Mouse (Mus musculus): ENCODE results near the gene Olfr1459.

The Olfr1459 gene

DNA sequence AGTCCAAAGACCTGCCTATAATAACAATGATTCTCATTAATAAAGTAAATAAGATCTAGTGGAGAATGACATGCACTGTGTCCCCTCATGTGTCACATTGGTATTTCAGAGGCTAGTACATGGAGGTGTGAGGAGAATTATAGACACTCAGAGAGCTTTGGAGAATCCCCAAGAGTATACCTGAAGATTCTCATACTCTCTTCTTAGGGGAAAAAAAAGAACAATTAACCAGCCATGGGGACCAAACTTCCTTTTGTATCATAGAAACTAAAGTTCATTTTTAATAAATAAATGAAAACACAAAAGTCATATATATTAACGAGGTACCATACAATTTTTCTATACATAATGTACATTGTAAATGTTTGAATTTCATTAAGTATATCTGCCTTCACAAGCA lies at the start of gene Olfr1459:
Gene Olfr1459, minus strand, starts transcription at position 101 of the 400 bp plus-strand sequence.
- DNase-seq (ENCODE audit: low spot score) = no peak

- no peak for DNase-seq (ENCODE audit: low spot score)
Observed at GRCm38 (mm10) chr19:13185434-13185833, 36.1 kb upstream of the Olfr1459 start, which contains the start of gene Olfr1462. Gene Olfr1462 (plus strand): TSS chr19:13185734.

DNA sequence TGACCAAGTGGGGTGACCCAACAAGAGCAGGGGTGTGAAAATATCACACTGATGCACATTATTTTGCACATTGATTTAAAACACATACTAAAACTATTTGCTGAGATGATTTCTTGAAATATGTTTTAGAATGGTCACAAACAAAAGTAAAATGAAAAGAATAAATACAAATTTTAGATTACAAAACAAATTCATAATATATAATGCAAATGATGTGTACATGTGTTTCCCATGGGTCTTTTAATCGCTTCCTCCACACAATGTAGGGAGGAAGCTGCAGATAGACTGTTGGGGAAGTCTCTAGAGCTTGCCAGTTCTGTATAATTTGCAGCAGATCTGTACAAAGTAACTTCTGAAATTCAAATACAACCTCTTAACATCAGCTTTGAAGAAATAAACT lies 13.4 kb upstream of the Olfr1459 start, which contains the start of gene Olfr1461:
Gene Olfr1461, plus strand, starts transcription at position 301 of the 400 bp plus-strand sequence.
- DNase-seq (ENCODE audit: low spot score) = no peak

GRCm38 (mm10) chr19:13106675-13107074 lies 42.7 kb downstream of the Olfr1459 start, which contains the start of gene Olfr1458:
Gene Olfr1458 (minus strand): TSS chr19:13106775.
- no peak for DNase-seq (ENCODE audit: low spot score)

GRCm38 (mm10) chr19:13097791-13098190 lies 51.6 kb downstream of the Olfr1459 start, which contains the start of gene Olfr1457:
Gene Olfr1457 (minus strand): TSS chr19:13097891.
- no peak for DNase-seq (ENCODE audit: low spot score)

DNA sequence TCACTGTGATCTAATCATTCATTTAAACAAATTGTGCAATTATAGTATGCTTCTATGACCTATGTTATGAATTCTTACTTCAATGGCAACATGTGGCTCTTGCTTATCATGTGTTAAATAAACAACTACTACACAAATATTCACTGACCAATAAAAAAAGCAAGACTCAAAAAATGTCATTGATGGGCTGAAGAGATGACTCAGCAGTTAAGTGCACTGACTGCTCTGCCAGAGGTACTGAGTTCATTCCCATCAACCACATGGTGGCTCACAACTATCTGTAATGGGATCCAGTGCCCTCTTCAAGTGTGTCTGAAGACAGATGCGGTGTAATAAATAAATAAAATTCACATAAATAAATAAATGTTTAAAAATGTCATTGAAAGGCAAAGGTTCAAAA lies 55.4 kb downstream of the Olfr1459 start:
- DNase-seq (ENCODE audit: low spot score) = no peak
